7 mouse cellular contexts compared by ENCODE assay signal in genomic region chr5:81021864-81022305, GRCm38 (mm10). TPM values are rescaled to one million over a fixed set of nuclear protein-coding genes. Genes with fewer than 3 reads are reported as not detected.
DNase-seq lines count a peak whose midpoint lies in the region; ATAC-seq lines count a peak whose summit lies in the region.

No protein-coding gene starts in this region.

- H3K36me3 ChIP-seq in neural tube, embryonic 11.5 days (ENCODE audit: control insufficient read depth, insufficient read depth, low read length) = no peaks in the 10 kb centered on the region
- no peaks in the 10 kb centered on the region for H3K36me3 ChIP-seq in midbrain, embryonic 10.5 days

- H3K4me3 ChIP-seq in neural tube, embryonic 11.5 days (ENCODE audit: low read depth, low read length) = peak overlapping the region; percentile 71
- H3K4me3 ChIP-seq in midbrain, embryonic 10.5 days = peak overlapping the region; percentile 84

- no peak for ATAC-seq in neural tube, embryonic 11.5 days (ENCODE audit: insufficient read depth, low FRiP score, low TSS enrichment)
- ATAC-seq in inflammation-experienced regulatory T-cells, adult 6 months = no peak

- peak overlapping the region; percentile 70 for H3K4me2 ChIP-seq in neural tube, embryonic 11.5 days (ENCODE audit: low read depth)

- no peak for DNase-seq in neural tube, embryonic 11.5 days (ENCODE audit: low spot score)
- DNase-seq in neural tube, embryonic 10.5 days (ENCODE audit: extremely low spot score, low spot score) = no peak
- DNase-seq in cerebellum, postnatal 36 days = peak; percentile 52 to 66
- peak; percentile 6 for DNase-seq in gastrocnemius, postnatal 14 days
- DNase-seq in layer of hippocampus, postnatal 14 days (ENCODE audit: low spot score in 2 of 2) = peak; percentile 34 to 65
- no peak for DNase-seq in midbrain, embryonic 10.5 days (ENCODE audit: low spot score)

- H3K9ac ChIP-seq in neural tube, embryonic 11.5 days (ENCODE audit: low read length) = peak overlapping the region; percentile 90

- under 1% methylated on average over 21 of the region's 21 CpGs for WGBS in neural tube, embryonic 11.5 days
- WGBS in midbrain, embryonic 10.5 days = under 1% methylated on average over 21 of the region's 21 CpGs

- H3K4me1 ChIP-seq in neural tube, embryonic 11.5 days (ENCODE audit: control insufficient read depth, insufficient read depth, low read length) = peaks cover 16% of the 10 kb centered on the region
- H3K4me1 ChIP-seq in midbrain, embryonic 10.5 days = peaks cover 43% of the 10 kb centered on the region

- no peak overlapping the region for H3K27ac ChIP-seq in neural tube, embryonic 11.5 days (ENCODE audit: low read depth, low read length)
- peak overlapping the region; percentile 99 for H3K27ac ChIP-seq in midbrain, embryonic 10.5 days (replicated peaks)

- H3K27me3 ChIP-seq in neural tube, embryonic 11.5 days (ENCODE audit: control insufficient read depth, insufficient read depth, low read length) = no peaks in the 10 kb centered on the region
- peaks cover 31% of the 10 kb centered on the region for H3K27me3 ChIP-seq in midbrain, embryonic 10.5 days (ENCODE audit: low read depth, poor library complexity, severe bottlenecking)

- no peaks in the 10 kb centered on the region for H3K9me3 ChIP-seq in neural tube, embryonic 11.5 days (ENCODE audit: control insufficient read depth, low read length)
- no peaks in the 10 kb centered on the region for H3K9me3 ChIP-seq in midbrain, embryonic 10.5 days (replicated peaks)

- intact Hi-C loops in gastrocnemius, postnatal 14 days (cut with DNase I; ENCODE audit: low total_unique reads) = no loop called here

RNA-seq across cellular contexts. Expression of gene Adgrl3, which starts 1.9 kb away (rescaled TPM):
- polyA plus RNA-seq in neural tube, embryonic 11.5 days (2014; fragmentation: Nextera tagmentation; extraction: Ambion mirVana) = 25.0 and 25.1 TPM in 2 replicates
- total RNA-seq in gastrocnemius, postnatal 14 days (2021) = 1 to 10 TPM; 4.0 to 4.1 TPM
- total RNA-seq in layer of hippocampus, postnatal 14 days (2021) = 100 to 1,000 TPM; 169 to 196 TPM
- polyA plus RNA-seq in midbrain, embryonic 10.5 days (2016; fragmentation: Nextera tagmentation; extraction: Ambion mirVana) = 11.7 and 16.4 TPM in 2 replicates
- under 1 TPM in 1 of 3 experiments, not detected in 2; 0.96 TPM for polyA plus RNA-seq in inflammation-experienced regulatory T-cells, adult 6 months (2017; shearing (Covaris generic))

Comparison
In these comparisons a context has a peak if more than half of its experiments do, and no peak if none do; other contexts are left out.
1. DNase-seq: peak in cerebellum, postnatal 36 days (2 of 2), gastrocnemius, postnatal 14 days (single experiment) and layer of hippocampus, postnatal 14 days (2 of 2); none in neural tube, embryonic 11.5 days (single experiment), neural tube, embryonic 10.5 days (single experiment) and midbrain, embryonic 10.5 days (single experiment).